Comparison of ENCODE assay signal across 18 mouse cellular contexts in the genomic region with DNA sequence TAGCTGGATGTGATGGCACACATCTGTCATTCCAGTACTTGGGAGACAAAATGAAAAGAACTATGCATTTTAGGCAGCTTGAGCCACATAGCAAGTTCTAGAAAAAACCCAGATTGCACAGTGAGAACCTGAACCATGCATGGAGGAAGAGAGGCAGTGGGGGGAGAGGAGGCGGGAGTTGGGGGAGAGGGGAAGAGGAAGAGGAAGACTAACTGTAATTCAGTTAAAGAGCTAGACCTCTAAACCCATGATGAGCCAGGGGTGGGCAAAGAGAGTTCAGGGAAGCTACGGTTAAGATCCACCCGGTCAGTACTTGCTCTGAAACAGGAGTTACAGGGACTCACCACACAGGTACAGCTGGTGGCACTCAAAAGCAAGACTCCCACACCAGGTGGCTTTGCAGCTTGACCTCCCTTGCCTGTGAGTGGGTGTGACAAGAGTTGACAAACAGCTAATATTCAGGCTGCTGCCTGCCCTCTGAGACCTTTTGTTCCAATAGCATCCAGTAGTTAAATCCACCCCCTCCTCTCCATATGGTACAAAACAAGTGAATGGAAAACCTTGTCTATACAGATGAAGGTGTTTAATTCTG.
DNase-seq lines count a peak whose midpoint lies in the region; ATAC-seq and TF ChIP-seq lines count a peak whose summit lies in the region.
"Had no signal": no experiment of that assay in that cellular context is flagged by ENCODE, and none has a peak within 500 bp of the region (broad histone marks: within the 10 kb centered on the region; RNA-seq: fewer than 3 reads in every experiment).

No protein-coding gene starts in this region.

- peaks cover 5% of the 10 kb centered on the region; the same call in 1 of the 2 replicates for H3K4me1 ChIP-seq in kidney, embryonic 14.5 days (ENCODE audit: control insufficient read depth, insufficient read depth, low read length)
- peaks cover 10% of the 10 kb centered on the region for H3K4me1 ChIP-seq in liver, postnatal 0 days (ENCODE audit: insufficient read depth)
- H3K4me1 ChIP-seq in liver, embryonic 11.5 days (replicated peaks; ENCODE audit: control insufficient read depth, insufficient read depth, low read length) = 0 out of 2 replicates have a peak, but pooled peaks cover 3% of the 10 kb centered on the region
- H3K4me1 ChIP-seq: midbrain, embryonic 12.5 days; neural tube, embryonic 12.5 days had no signal

- 58% methylated on average over 3 of the region's 3 CpGs for WGBS in kidney, embryonic 14.5 days
- WGBS in liver, postnatal 0 days (ENCODE audit: insufficient replicate concordance) = 41% methylated on average over 3 of the region's 3 CpGs
- WGBS in liver, embryonic 11.5 days = 66% methylated on average over 3 of the region's 3 CpGs

- no peaks in the 10 kb centered on the region for H3K36me3 ChIP-seq in kidney, embryonic 14.5 days (ENCODE audit: control insufficient read depth, insufficient read depth, low read length)
- no peaks in the 10 kb centered on the region for H3K36me3 ChIP-seq in liver, postnatal 0 days (replicated peaks; ENCODE audit: insufficient read depth, low read length)
- no peaks in the 10 kb centered on the region for H3K36me3 ChIP-seq in liver, embryonic 11.5 days (ENCODE audit: control insufficient read depth, insufficient read depth, low read length)
- H3K36me3 ChIP-seq: midbrain, embryonic 12.5 days; neural tube, embryonic 12.5 days had no signal

- no peaks in the 10 kb centered on the region for H3K27me3 ChIP-seq in kidney, embryonic 14.5 days (ENCODE audit: control insufficient read depth, insufficient read depth, low read length)
- H3K27me3 ChIP-seq in liver, postnatal 0 days (ENCODE audit: insufficient read depth, low read length) = 0 out of 2 replicates have a peak, but pooled peaks cover 3% of the 10 kb centered on the region
- H3K27me3 ChIP-seq in liver, embryonic 11.5 days (replicated peaks; ENCODE audit: control insufficient read depth, insufficient read depth, low read length) = peaks cover 8% of the 10 kb centered on the region; the same call in 1 of the 2 replicates
- H3K27me3 ChIP-seq: CH12.LX; midbrain, embryonic 12.5 days; neural tube, embryonic 12.5 days had no signal

- no peak overlapping the region for H3K9ac ChIP-seq in kidney, embryonic 14.5 days (ENCODE audit: low read depth, low read length)
- no peak overlapping the region for H3K9ac ChIP-seq in liver, postnatal 0 days (replicated peaks)
- H3K9ac ChIP-seq in liver, embryonic 11.5 days (ENCODE audit: low read depth, low read length) = no peak overlapping the region
- H3K9ac ChIP-seq: midbrain, embryonic 12.5 days; neural tube, embryonic 12.5 days had no signal

- no peak for ATAC-seq in kidney, embryonic 14.5 days (ENCODE audit: low FRiP score, low TSS enrichment)
- 0 out of 2 replicates have a peak, but pooled peaks have one; percentile 31 for ATAC-seq in liver, postnatal 0 days
- ATAC-seq in liver, embryonic 11.5 days (replicated peaks; ENCODE audit: low FRiP score) = no peak
- ATAC-seq in megakaryocyte, adult 5-6 weeks (ENCODE audit: poor library complexity, severe bottlenecking) = peak; percentile 52; the same call in 1 of the 2 replicates

- no peak overlapping the region for H3K27ac ChIP-seq in kidney, embryonic 14.5 days (ENCODE audit: low read depth, low read length)
- no peak overlapping the region for H3K27ac ChIP-seq in liver, postnatal 0 days (ENCODE audit: low read depth)
- H3K27ac ChIP-seq in liver, embryonic 11.5 days (ENCODE audit: low read depth, low read length) = no peak overlapping the region
- H3K27ac ChIP-seq: macrophage; midbrain, embryonic 12.5 days; neural tube, embryonic 12.5 days had no signal

- H3K4me2 ChIP-seq in kidney, embryonic 14.5 days (replicated peaks; ENCODE audit: low read depth, low read length) = no peak overlapping the region
- H3K4me2 ChIP-seq in liver, postnatal 0 days (ENCODE audit: low read depth, low read length) = no peak overlapping the region
- no peak overlapping the region for H3K4me2 ChIP-seq in liver, embryonic 11.5 days
- H3K4me2 ChIP-seq: midbrain, embryonic 12.5 days; neural tube, embryonic 12.5 days had no signal

- TF ChIP-seq CTCF in liver, postnatal 0 days (IDR thresholded peaks at IDR 0.05; ENCODE audit: low read depth) = no peak

- no peak for TF ChIP-seq EP300 in liver, postnatal 0 days (IDR thresholded peaks at IDR 0.05; ENCODE audit: low read depth)

- H3K9me3 ChIP-seq in kidney, embryonic 14.5 days (ENCODE audit: control insufficient read depth, low read length) = no peaks in the 10 kb centered on the region
- H3K9me3 ChIP-seq in liver, postnatal 0 days (ENCODE audit: low read length) = no peaks in the 10 kb centered on the region
- H3K9me3 ChIP-seq in liver, embryonic 11.5 days (ENCODE audit: control insufficient read depth, low read length) = no peaks in the 10 kb centered on the region
- H3K9me3 ChIP-seq: midbrain, embryonic 12.5 days; neural tube, embryonic 12.5 days had no signal

- DNase-seq in kidney, adult 11 months = peak; percentile 33
- no peak for DNase-seq in liver, postnatal 0 days
- no peak for DNase-seq in liver, embryonic 11.5 days (ENCODE audit: low spot score)
- peak; percentile 8 for DNase-seq in fat pad, adult 2 months (ENCODE audit: extremely low read depth, low read depth, low spot score)
- DNase-seq in right cerebral cortex, postnatal 25 days = no peak
- no peak for DNase-seq in testis, postnatal 10 days (ENCODE audit: low spot score)
- DNase-seq: cerebellum, adult 2 months; cerebellum, postnatal 36 days; gastrocnemius, postnatal 14 days; liver; lung, adult 2 months; thymus, postnatal 25 days had no signal

- H3K4me3 ChIP-seq in kidney, embryonic 14.5 days (ENCODE audit: low read length) = no peak overlapping the region
- no peak overlapping the region for H3K4me3 ChIP-seq in liver, postnatal 0 days (ENCODE audit: low read depth, low read length)
- H3K4me3 ChIP-seq in liver, embryonic 11.5 days (ENCODE audit: low read depth, low read length) = no peak overlapping the region
- H3K4me3 ChIP-seq: midbrain, embryonic 12.5 days; neural tube, embryonic 12.5 days had no signal

Comparison
In these comparisons a context has a peak if more than half of its experiments do, and no peak if none do; other contexts are left out.
1. ATAC-seq: peak in liver, postnatal 0 days (single experiment) and megakaryocyte, adult 5-6 weeks (single experiment); none in kidney, embryonic 14.5 days (single experiment) and liver, embryonic 11.5 days (single experiment).
2. DNase-seq: peak in kidney, adult 11 months (single experiment) and fat pad, adult 2 months (single experiment); none in liver, postnatal 0 days (single experiment), liver, embryonic 11.5 days (single experiment), right cerebral cortex, postnatal 25 days (single experiment) and testis, postnatal 10 days (single experiment).